Mouse (Mus musculus) heart, adult 8-10 months (tissue): Measurements from ENCODE around the gene Galnt4. TPM values are rescaled to one million over a fixed set of nuclear protein-coding genes. Genes with fewer than 3 reads are reported as not detected.
"Not testable (repeated sequence)": the region's sequence is repeated elsewhere in the genome, so short reads cannot be mapped to it uniquely, and the experiment has no call there.

Source experiments
- DNase-seq: peaks from one replicate; pipeline ENCODE4 v3.0.0; 2022; ENCODE audit warnings: low spot score
- total RNA-seq, 4 experiments: library from RNA; stranded (reverse); gene quantifications; 2 replicates each; pipeline ENCODE4 v1.2.4; 2022

Galnt4 gene
- total RNA-seq, 4 experiments from 2014 or later, result 2.5 to 2.9 (median 2.6) TPM

GRCm38 (mm10) chr10:99156808-99157207 is 48.8 kb downstream of the Galnt4 start:
- DNase-seq, result no peak

GRCm38 (mm10) chr10:99157697-99158096 is 49.7 kb downstream of the Galnt4 start:
- DNase-seq, result not testable (repeated sequence)

- DNase-seq, result no peak
Observed at GRCm38 (mm10) chr10:99161987-99162582, 54.1 kb downstream of the Galnt4 start.

Other genes starting within 250 kb of the Galnt4 start
- gene Atp2b1, start 193.8 kb upstream of the Galnt4 start, total RNA-seq, result 10 to 100 TPM; 59.5 to 68.2 (median 62.8) TPM
- gene Poc1b, start 1.1 kb upstream of the Galnt4 start, total RNA-seq, result 1 to 10 TPM; 5.8 to 8.1 (median 7.2) TPM
- not detected for gene Phxr2, start 18.2 kb downstream of the Galnt4 start, total RNA-seq
- 10 to 100 TPM; 12.9 to 18.7 (median 15.2) TPM for gene Dusp6, start 155.1 kb downstream of the Galnt4 start, total RNA-seq